Mouse (Mus musculus): ENCODE data around the gene Mycbp.
A peak's percentile ranks its signal among the peaks of the same experiment; 100 is the strongest.

The Mycbp gene

DNA sequence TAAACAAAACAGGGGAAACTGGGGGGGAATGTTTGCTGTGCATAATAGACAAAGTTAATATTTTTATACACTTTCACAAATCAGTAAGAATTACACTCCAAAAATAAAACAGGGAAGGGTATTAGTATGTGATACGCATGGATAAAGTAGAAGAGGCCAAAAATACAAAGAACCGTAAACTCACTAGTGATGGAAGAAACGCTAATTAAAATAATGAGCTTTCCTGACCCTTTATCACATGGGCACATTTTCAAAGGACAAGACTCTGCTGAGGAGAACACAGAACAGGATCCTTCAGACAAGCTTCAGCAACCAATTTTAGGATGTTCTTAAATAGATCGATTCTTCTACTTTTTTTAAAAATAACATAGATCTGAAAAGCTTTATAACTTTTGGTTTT lies 42.1 kb downstream of the Mycbp start:
- DNase-seq = no peak

GRCm38 (mm10) chr4:123947149-123947548 lies 42.5 kb downstream of the Mycbp start:
- DNase-seq = no peak

DNA sequence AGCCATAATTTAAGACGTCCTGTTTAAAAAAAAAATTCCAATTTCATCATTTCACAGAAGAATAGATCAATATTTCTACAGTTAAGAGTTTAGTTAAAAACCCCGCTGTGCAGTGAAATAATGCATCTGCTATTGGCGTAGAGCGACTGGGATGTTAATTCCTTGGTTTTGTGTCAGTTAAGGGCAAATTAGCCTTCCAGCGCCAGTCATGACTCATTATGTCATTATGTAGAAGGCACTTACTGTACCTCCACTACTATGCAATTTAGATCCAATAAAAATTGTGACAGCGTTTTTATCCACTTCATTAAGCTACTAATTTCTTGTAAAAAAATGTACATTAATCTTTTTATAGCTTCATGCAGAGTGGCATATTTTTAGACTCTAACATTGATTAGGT lies 44.3 kb downstream of the Mycbp start:
- no peak for DNase-seq

DNA sequence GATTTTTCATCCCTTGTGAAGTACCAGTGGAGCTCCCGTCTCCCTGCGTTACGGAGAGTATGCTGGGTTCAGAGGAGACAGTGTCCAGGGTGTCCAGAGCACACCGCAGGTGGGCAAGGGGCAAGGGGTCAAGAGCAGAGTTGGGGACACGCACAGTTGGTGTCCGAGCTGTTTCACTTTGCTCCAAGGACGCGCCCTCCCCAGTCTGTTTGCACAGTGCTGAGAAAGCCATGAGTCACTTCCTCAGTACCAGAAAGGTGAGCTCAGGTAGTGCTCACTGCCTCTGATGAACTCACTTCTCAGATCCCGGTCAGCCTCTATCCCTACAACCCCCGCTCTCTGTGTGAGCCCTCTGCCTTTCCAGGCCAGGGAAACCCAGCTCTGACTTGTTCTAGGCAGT lies 45.0 kb downstream of the Mycbp start:
- peak; percentile 35 for DNase-seq

DNA sequence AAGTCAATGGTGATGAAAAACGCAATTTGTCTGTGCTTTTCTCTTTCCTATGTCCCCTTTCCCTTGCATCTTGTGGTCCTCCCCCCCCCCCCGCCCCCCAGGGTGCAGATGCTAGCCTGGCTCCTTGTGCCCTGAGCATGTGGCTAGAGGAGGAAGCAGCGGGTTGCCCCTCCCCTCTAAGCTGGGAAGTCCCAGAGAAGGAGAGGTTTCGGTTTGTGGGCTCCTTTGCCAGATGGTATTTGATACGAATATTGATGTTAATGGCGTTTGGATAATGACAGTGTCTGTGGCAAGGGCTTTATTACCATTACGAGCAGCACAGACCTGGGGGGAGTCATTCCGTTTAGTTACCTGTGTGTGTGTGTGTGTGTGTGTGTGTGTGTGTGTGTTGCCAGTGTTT lies 47.4 kb downstream of the Mycbp start:
- DNase-seq = no peak

DNA sequence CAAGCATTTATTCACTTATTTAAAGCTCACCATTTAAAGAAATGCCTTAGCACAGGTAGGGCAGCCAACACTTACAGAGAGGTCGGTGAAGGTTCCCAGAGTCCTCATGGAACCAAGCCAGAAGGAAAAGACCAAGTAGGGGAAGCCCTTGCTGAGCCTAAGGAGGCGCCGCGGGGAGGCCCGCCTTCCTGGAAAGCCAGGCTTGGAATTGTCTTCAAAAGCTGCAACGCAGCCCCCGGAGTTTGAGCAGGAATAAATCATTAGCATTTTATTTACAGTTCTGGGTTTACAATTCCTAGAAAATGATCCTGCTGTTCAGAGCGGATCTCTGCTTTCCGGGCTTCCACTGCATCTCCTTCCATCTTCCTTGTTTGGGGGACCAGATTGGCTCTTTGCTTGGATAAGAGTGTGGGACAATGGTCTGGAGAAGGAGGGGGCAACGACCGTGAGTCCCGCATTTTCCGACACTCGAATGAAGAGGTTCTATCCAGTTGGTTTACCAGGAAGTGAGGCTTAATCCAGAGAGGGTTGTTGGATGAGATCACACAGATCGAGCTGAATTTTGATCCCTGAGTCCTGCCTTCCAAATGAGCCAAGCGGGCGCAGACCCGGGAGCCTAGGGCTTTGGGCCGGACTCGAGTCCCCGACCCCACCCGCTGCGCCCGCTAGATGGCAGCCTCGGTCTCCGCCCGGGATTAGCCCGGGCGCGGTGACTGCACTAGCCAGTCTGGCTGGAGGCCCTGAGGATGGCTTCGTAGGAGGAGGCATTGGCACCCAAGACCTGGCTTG lies 52.3 kb downstream of the Mycbp start:
- peak; percentile 74 for DNase-seq

GRCm38 (mm10) chr4:123957492-123957808 lies 52.8 kb downstream of the Mycbp start:
- no peak for DNase-seq

DNA sequence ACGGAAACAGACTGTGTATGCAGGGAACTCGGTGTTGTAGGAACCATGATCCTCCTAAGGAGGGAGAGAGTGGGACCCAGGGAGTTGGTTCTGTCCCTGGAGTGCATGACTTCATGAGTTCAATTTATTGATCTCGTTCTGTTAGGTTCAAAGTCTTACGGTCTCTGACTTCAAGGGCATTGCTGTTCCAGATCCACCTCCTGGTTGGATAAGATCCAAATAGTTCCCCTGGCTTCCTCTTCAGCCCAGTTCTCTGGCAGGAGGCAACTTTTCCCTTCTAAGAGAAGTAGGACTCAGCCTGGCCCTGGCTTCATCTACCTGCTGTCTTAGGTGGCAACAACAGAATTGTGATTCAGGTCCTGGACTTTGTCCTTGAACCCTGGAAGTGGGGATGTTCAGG lies 53.3 kb downstream of the Mycbp start:
- DNase-seq = no peak

DNA sequence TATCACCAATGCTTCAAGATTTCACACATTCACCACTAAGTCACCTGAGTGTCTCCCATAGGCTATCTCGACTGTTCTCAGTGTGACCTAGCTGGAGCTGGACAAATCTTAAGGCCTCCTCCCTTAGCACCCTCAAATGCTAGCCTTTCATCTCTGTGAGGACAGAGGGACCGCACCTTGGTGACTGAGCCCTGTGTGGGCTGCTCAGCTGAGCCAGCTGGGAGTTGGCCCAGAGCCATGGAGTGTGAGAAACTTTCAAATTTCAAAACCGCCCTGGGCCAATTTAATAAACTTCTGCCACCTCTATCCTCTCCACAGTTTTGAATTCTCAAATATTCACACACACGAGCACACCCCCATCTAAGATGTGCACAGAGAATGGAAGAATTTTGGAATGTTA lies 56.3 kb downstream of the Mycbp start:
- DNase-seq = no peak

Data from lung, postnatal 36 days (tissue).